Mouse (Mus musculus) cerebellum, postnatal 10 days (tissue): ENCODE measurements at regions not wholly inside any gene's neighbourhood (a gene's known extent, or its start where the extent isn't known, plus 50 kb on each side); places are given as distances from the start of the nearest gene placed in this dataset.
"Not testable (repeated sequence)": the region's sequence is repeated elsewhere in the genome, so short reads cannot be mapped to it uniquely, and the experiment has no call there.

Experiments used
- DNase-seq, 2 experiments: peaks; one replicate each; pipeline ENCODE4 v3.0.0; 2021; ENCODE audit warnings: mixed read lengths in 2 of 2

DNA sequence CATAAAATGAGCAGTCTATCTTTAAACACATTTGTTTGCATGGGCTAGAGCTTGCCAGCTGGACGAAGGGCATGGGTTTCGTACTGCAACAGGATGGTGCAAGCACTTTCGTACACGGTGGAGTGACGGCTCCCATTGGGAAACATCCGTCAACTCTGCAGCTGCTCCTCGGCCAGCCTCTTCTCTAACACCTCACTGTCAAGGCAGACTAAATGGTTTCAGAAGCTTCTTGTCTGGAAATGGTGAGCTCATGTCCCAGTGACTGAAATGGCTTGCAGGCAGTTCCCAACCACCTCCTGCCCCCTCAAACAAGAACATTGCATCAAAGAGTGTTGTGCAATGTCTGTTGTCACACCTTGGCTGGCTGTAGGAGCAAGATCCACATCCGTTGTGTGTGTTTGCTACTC, 163.4 kb downstream of the Trib2 start:
- no peak for DNase-seq

DNA sequence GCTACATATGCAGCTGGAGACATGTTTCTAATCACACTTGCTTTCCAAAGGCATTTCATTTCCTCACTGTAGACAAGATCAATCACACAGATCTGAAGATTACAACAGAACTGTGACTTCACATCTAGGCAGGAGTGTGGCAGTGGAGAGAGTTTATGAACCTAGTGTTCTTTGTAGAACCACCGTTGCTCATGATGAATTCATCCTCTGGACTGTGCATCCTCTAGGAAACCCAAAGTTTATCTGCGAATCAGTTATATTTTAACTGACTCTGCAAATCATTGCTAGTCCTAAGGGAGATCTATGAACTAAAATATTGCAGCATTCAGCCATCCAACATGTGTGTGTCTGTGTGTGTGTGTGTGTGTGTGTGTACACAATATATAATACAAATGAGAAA, 165.4 kb downstream of the Trib2 start:
- DNase-seq: no peak

DNA sequence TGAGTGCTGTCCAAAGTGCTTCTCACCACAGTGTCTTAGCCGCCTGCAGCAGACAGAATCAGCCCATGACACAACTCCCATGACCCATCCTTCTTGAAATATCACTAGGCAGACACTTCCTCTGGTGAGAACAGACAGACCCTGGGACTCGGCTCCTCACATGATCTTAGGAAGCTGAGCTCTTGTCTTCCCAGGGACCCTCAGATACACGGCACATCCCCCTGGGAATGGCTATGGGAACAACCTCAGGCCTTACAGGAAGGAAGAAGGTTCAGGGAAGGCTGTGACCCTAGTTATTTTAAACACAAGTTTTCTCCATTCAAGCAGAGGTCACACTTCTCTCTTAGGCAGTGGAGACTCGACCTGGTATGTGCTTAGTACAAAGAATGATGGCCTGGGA, 166.8 kb downstream of the Trib2 start:
- DNase-seq: no peak

DNA sequence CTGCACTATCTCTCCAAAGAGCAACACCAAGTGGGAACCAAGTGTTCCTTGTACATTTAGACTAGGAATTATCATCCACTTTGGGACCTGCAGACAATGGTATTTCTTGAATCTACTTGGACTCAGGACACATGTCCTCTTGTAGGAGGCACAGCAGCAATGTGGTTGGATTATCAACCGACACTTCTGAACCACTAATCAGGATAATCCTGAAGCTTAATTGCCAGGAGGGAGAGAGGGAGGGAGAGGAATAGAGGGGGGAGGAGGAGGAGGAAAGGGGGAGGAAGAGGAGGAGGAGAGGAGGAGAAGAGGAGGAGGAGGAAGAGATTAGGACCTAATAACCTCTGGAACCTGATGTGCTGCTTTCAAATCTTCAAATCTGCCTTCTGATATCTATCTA, 167.5 kb downstream of the Trib2 start:
- no peak for DNase-seq

DNA sequence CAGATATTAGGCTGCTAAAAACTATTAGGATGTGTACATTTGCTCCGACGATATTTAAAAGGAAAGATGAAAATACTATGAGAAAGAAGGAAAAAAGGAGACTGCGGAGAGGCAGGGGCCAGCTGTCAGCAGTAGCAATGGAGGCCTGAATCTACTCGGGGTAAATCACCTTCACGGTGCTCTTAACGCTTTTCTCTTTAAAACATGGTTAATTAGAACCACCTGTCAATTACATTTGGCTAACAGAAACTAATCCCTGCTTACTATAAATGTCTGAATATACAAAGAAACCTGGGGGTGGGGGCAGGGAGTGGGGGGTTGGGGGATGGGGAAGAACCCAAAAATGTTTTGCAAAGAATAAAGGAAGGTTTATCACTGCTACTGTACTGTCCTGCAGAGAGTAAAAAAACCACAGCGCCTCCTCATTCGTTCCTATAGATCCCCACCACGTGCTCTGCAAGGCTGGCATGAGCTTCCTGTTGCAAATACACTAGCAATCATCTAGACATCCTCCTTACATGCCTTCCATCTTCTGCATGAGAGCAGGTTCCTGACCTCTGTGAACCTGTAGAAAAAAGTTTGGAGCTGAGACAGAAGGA, 172.5 kb downstream of the Trib2 start:
- DNase-seq: no peak

DNA sequence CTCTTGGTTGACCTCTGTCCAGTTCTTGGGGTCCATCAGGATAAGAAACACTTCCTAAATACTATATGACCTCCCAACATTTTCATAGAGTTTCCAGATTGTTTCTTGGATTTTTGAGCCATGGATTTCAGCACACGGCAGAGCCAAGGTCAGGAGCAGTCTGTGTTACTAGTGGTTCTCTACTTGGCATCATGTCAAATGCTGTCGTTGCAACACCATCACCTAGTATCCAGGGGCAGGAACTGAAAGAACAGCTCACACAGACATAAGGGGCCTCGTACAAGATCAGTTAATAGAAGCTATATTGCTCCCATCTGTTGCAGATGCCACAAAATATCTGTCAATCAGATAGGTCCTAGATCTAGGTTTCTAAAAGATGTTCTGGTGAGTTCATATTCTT, 173.1 kb downstream of the Trib2 start:
- peak in 1 of 2 experiments; percentile 8 for DNase-seq

DNA sequence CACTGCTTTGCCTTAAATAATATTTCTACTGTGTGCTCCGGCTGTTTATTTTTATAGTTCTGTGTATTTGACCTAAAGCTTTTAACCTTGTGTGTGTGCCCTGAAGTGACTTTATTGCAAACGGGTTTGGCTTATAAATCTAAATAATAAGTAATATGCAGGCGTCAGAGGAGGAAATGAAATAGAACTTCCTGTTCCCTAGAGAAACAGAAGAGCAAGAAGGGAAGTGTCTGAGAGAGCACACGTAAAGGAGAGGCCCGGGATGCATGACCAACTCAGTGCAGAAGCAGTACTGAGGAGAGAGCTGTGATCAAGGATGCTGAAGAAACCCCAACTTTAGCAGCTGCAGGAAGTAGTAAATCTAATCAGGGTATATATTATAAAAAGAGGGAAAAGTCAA, 176.4 kb downstream of the Trib2 start:
- no peak for DNase-seq

DNA sequence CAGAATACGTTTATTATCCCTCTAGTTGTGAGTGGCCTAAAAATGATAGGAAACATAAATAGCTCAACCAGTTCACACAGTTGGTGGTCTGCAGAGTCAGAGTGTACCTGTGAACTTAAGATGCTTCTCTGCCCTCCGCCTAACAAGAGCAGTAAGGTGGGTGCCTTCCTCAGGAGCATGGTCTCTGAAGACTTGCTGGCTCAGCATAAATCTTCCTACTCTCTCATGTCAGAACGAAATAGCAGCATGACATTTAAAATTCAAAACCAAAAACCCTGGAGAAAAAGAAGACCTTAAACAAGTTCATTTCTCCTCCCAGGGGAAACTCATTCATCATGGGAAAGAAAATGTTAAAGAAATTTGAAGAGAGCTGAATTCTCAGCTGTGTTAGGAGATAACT, 186.8 kb downstream of the Trib2 start:
- no peak for DNase-seq

DNA sequence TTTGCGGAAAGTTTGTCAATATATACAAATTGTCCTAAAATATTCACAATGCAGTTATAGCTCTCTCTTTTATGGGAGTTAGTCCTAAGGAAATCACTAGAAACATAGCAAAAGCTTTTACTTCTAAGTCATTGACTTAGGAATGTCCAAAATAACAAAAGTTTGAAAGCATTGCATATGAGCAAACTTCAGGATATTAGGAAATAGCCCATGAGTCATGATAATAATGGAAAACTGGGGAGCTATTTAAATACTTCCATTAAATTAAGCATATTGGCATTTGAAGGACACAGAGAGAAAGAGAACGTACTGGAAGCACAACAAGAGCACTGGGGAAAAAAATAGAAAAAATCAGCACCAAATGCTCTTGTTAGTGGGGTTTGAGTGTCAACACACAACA, 197.2 kb downstream of the Trib2 start:
- DNase-seq: no peak

DNA sequence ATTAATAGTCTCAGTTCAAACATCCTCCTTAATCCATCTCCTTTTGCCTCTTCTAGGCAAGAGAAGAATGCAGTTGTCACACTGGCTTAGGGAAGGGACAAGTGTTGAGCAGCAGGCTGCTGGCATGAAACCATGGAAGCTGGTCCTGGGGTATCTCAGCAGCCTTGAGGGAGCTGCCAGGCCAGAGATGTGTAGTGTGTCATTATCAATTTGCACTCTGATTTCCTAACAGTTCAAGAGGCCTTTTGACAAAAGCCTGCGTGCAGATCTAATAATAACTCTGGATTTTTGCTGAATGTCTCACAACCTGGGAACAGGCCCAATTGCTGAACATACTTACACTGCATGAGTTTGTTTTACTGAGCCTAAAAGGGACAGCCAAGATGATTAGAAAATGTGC, 199.4 kb downstream of the Trib2 start:
- DNase-seq: peak; percentile 62 to 80

DNA sequence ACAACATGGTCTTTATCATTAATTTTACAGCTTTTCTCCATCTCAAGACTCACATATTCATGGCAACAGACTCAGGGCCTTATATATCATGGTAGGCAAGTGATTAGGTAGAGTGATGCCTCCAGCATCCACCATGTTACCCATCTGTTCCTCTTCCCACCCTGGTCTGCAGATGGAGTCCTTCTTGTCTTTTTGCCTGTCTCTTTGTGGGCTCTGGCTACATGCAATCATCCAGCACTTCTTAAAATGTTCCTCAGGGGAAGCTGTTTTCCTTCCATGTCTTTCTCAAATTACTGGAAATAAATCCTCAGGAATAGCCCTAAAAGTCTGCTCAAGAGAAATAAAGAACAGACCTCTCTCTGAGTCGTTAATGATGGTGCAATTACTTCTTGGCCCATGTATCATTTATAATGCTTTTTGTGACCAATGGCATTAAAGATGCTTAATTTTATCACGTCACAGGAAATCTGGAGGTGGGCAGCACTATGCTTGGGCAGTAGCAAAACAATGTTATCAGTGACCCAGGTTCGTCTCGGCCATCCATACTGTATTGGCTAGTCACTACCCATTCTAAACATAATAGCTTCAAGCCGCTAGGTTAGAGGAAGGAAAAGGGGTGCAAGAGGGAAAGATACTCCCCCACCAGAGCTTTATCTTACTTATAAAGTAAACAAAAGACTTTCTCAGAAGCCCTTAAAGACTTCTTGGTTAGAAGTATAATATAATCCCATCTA, 204.7 kb downstream of the Trib2 start:
- DNase-seq: no peak

DNA sequence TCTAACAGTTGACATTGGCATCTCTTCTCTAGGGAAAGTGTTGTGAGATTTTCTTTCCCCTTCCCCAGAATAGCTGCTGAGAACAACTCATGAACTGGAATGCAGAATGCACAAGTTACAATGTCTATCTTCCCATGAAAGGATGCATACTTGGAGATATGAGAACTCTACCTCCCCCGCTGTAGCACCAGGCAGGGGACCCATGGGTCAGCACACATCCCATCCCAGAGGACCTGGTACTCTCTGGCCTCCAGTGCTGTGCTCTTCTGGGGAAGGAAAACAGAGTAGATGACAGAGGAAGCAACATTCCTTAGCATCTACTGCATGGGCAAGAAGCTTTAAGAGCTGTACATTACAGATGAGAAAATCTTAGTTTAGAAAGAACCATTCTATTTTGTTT, 209.6 kb downstream of the Trib2 start:
- DNase-seq: no peak

DNA sequence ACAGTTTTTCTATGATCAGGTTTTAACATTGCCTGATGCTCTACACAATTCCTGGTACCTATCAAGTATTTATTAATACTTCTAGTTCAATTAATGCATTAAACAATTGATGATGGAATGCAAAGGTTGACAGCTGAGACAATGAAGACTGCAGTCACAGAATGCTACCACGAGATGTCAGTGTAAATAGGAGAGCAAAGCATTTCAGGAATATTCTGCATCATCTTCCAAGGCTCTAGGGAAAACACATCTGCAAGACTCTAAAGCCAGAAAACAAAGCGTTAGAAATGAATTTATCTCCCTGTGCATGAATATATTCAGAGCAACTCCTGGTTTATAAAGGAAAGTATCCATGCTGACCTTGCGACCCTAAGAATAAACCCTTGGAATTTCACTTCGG, 210.6 kb downstream of the Trib2 start:
- DNase-seq: peak; percentile 37 to 47

DNA sequence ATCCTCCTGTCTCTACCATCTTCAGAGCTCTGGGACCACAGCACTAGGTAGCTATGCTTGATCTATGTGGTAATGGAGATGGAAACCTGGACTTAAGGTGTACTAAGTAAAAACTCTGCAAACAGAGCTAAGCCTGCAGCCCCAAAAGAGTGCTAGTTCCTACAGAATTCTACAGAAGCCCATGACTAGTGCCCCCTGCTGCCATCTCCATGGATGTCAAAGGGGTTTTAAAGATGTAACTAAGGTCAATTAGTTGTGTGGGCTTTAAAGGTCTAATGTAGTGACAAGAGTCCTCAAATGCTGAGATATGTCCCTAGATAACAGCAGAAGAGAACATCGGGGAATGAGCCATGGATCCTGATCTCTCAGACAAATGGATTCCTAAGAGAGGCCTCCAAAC, 212.1 kb downstream of the Trib2 start:
- DNase-seq: no peak

DNA sequence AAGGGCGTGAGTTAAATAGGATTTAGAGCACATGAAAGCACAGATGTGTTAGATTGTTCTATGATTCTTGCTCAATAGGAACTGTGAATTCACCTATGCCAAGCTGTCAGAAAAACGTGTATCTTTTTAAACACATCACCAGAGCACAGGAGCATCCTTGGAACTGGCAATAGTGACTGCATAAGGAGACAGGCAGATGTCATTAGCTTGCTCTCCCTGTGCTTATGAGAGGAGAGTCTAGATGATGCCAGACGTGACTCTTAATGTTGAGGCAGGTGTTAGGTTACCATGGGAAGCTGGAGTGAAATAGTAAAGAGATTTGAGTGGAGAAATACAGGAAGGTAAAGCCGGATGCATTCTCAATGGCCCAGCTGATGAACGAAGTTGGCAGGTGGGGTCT, 212.8 kb downstream of the Trib2 start:
- DNase-seq: no peak

DNA sequence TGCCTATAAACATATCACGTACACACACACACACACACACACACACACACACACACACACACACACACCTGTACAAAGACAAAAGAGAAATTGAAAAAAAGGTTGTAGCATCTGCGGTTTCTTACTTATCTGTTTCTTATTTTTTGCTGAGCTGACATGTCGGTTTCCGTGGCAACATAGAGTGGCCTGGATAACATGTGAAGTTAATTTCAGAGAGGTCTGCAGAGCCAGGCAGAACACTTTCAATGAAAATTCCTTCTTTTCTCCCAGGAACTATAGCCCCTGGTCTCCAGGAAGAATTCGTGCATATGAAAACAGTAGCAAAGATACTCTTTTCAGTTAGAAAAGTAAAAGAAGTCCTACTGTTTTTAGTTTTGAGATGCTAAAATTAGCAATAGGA, 213.4 kb downstream of the Trib2 start:
- DNase-seq: no peak

DNA sequence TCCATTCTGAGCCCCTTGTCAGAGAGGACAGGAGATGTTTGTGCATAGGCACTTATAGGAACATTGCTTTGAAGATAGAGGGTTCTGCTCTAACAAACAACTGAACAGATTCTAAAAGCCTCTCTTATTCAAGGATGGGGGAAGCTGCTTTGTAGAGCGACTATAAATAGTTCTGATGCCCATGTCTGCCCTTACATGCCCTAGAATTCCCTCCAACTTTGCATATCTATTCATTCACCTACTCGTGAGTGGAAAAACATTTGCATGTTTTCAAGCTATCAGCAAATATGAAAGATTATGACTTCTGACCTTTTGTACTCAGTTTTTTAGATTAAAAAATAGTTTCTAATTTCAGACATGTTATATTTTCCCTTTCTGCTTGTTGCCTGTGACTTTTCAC, 222.0 kb downstream of the Trib2 start:
- no peak for DNase-seq

DNA sequence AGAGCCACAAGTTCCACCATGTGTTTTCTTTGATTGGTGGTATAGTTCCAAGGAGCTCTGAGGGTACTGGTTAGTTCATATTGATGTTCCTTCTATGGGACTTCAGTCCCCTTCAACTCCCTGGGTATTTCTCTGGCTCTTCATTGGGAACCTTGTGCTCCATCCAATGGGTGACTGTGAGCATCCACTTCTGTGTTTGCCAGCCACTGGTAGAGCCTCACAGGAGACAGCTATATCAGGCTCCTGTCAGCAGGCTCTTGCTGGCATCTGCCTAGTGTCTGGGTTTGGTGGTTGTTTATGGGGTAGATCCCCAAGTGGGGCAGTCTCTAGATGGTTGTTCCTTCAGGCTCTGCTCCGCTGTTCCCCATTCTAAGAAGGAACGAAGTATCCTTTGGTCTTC, 228.9 kb downstream of the Trib2 start:
- not testable (repeated sequence) for DNase-seq

DNA sequence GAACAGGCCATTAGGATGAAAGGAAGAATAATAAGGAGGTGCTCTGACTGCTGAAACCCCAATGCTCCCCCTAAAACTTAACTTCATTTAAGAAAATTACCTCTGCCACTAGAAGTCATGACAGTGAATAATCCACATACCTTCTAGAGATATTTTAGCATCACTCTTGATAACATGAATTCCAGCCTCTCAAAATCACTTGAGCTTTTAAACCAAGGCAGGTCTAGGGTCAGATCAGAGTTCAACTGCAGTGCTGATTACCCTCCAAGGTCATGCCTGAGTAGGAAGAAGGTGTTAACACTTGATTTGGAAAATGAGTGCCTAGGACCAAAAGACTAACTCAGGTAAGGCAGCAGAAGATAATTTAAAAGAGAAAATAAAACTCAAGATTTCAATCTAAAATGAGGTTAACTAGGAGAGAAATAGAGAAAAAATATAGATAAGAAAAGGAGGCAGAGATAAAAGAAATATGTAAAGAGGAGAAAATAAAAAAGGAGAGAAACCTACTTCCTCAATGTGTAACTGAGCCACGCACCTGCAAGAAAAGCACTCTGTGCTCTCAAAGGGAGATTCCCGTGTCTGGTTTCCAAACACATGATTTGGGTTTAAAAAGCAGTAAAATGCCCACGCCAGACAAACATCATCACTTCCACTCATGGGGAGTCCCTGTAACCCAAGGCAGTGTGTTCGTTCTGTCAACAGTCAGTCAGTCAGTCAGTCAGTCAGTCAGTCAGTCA, 229.8 kb downstream of the Trib2 start:
- DNase-seq: no peak

DNA sequence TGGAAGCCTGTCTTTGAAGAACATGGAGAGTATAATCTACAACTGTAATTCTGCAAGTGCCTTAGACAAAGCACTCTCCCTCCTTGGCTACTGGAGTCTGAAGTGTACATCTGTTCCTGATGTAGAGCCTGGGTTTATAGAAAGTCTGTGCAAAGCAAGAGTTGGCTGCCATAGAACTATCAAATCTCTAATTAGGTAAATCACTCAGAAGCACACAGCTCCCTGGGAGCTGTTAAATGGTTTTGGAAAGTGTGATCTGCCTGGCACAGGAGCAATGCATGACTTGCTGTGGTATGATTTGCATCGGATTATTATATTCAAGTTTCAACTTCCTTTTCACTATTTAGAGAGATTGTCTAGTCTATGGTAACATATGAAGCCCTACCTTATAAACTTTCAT, 230.9 kb downstream of the Trib2 start:
- DNase-seq: peak; percentile 20 to 37

DNA sequence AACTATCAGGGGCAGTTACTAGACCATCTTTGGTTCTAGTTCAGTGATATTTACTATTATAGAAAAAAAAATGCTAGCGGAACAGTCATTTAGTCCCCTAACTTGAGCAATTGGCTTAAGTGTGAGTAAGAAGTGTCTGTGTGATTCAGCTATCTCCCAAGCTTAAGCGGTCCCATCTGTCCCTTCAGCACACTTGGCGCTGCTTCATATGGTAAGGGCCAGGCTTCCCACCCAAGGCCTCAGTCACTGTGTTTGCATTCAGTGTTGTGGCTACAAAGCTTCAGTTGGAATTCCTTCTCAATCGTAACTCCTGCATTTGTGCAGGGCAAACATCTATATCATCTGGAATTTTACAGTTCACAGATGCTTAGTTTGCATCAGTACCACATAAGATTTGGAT, 232.0 kb downstream of the Trib2 start:
- DNase-seq: peak; percentile 54 to 69

DNA sequence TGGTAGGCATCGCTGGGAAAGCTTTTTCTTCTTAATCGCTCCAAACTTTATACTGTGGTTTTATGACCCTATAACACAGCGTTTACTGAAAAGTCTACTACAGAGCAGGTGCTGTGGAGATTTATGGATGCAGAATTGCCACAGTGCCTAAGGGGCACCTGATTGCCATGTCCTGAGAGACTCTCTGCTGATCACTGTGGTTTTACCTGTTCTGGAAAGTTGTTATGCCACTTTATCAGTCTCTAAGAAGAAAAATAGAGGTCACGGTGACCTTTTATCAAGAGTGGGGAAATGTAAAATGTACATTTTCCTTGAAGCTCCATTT, 250.0 kb downstream of the Trib2 start:
- DNase-seq: no peak

DNA sequence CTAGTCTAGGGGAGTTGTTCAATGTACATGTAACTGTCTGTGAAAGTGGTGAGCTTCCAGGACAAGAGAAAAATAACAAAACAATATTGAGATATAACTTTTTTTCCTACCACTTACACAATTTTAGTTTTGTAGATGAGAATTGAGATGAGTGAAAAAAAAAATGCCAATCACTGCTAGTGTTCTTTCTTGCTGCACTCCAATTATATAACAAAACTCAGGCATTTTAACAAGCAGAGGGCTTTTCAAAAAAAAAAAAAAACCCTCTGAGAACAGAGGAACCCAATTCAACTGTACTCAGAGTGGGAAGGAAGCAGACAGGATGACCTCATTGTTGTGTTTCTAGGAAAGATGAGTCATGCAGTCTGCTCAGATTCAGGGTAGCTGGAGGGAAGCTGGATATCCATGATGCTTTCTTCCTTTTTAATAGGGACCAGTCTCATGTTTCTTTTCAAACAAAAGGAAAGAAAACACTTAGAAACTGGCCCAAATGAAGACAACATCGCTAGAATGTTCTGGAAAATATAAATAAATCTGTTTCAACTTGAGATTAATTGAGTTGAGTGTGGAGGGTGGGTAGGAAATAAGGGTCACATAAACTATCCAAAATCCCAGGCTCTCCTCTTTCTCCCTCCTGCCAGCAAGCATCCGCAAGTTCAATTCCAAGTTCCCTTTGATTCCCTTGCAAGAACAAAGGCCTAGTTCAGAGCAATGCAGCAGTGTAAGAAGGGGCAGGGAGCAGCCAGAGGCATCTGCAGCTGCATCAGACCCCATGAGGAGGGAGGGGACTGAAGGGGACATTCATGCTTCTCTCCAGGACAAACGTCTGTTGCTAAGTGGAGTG, 250.6 kb downstream of the Trib2 start:
- DNase-seq: peak in 1 of 2 experiments; percentile 9

DNA sequence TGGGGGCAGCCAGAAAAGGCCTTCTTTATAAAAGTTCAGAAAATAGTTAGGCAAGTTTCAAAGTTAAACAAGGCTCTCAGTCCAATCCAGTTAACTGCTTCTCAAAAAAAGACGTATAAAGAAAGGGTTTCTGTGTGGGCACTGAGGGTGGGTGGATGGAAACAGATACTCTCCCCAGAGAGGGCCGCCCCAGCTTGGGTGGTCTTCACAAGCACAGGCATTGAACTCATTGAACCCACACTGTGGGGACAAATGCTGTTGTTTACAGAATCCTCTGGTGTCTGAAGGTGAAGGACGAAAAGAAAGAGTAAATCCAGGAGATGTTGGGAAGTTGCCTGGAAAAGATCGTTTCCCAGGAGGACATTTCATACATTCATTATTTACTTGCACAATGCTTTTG, 253.9 kb downstream of the Trib2 start:
- DNase-seq: no peak
